Mouse (Mus musculus): Measurements from ENCODE around the gene Supt4a. TPM values are rescaled to one million over a fixed set of nuclear protein-coding genes. Genes with fewer than 3 reads are reported as not detected.

Supt4a gene
- total and polyA plus RNA-seq, 2 experiments from 2014 or later: 60.7 to 135 TPM

DNA sequence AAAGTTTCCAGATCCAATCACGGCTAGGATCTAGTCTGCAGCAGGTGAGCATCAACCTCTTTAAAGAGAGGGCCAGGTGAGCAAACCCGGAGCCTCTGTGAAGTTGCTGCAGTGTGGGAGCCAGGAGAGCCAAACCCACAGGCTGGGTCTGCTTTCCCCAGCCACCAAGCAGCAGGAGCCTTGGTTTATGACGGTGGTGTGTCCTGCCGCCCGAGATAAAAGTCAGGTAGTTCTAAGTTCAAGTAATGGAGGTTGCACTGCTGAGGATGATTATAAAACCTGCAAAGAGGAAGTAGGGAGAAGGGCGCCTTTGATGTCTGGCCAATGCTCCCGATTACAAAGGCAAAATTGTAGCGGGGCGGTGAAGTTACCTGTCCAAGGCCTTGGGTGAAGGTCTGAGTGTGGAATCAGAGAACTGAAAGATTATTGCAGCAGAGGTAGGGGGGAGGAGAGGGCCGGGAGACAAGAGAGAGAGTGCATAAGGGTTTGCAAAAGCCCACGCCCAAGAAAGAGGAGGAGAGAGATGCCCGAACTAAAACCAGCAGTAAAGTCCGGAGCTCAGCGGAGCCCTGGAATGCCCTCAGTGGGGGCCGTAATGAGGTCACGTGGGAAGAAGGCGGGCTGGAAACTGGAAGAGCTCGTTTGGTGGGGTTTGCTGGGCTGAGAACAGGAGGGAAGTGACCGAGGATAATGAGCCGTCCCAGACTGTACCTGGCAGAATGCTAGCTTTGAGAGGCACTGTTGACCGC lies 27.7 kb upstream of the Supt4a start:
- H3K27ac ChIP-seq: no peak overlapping the region
- H3K36me3 ChIP-seq (ENCODE audit: insufficient read depth, low read length): no peaks in the 10 kb centered on the region
- no peak for TF ChIP-seq CTCF (IDR thresholded peaks at IDR 0.05; ENCODE audit: low read depth)
- DNase-seq (ENCODE audit: low spot score) (peak; percentile 25), ATAC-seq (0 out of 2 replicates have a peak, but pooled peaks have one; percentile 24)
- 0 out of 2 replicates have a peak, but pooled peaks cover 5% of the 10 kb centered on the region for H3K4me1 ChIP-seq (ENCODE audit: insufficient read depth, low read length)
- H3K27me3 ChIP-seq (ENCODE audit: insufficient read depth, low read length): no peaks in the 10 kb centered on the region
- 16% methylated on average over 21 of the region's 21 CpGs for WGBS
- 0 out of 2 replicates have a peak overlapping the region, but pooled peaks have one; percentile 24 for H3K9ac ChIP-seq (replicated peaks; ENCODE audit: low read length)
- H3K4me3 ChIP-seq (ENCODE audit: low read length): peak overlapping the region; percentile 23
- H3K9me3 ChIP-seq (ENCODE audit: low read length): no peaks in the 10 kb centered on the region
- H3K4me2 ChIP-seq (ENCODE audit: low read depth, low read length): peak overlapping the region; percentile 53

DNA sequence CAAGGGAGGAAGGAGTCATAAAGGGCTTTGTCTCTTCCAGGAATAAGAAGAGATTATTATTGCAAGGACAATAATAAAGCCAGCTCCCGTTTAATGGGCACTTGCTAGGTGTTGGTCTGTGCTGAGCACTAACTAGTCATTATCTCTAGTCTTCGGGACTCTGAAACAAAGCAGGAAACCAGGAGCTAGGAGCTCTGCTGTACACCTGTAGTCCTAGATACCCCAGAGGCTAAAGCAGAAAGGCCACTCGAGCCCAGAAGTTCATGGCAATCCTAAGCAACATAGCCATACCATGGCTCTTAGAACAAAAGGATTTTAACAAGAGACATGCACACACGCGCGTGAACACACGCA lies 27.1 kb upstream of the Supt4a start:
- DNase-seq (ENCODE audit: low spot score): no peak
- H3K4me1 ChIP-seq (ENCODE audit: insufficient read depth, low read length): 0 out of 2 replicates have a peak, but pooled peaks cover 5% of the 10 kb centered on the region
- H3K36me3 ChIP-seq (ENCODE audit: insufficient read depth, low read length): no peaks in the 10 kb centered on the region
- H3K9ac ChIP-seq (replicated peaks; ENCODE audit: low read length): 0 out of 2 replicates have a peak overlapping the region, but pooled peaks have one; percentile 24
- H3K4me3 ChIP-seq (ENCODE audit: low read length): peak overlapping the region; percentile 23
- H3K4me2 ChIP-seq (ENCODE audit: low read depth, low read length): peak overlapping the region; percentile 53
- no peaks in the 10 kb centered on the region for H3K27me3 ChIP-seq (ENCODE audit: insufficient read depth, low read length)
- H3K9me3 ChIP-seq (ENCODE audit: low read length): no peaks in the 10 kb centered on the region
- H3K27ac ChIP-seq: no peak overlapping the region
- no peak for ATAC-seq
- WGBS: 55% methylated on average over 7 of the region's 7 CpGs
- no peak for TF ChIP-seq CTCF (IDR thresholded peaks at IDR 0.05; ENCODE audit: low read depth)

DNA sequence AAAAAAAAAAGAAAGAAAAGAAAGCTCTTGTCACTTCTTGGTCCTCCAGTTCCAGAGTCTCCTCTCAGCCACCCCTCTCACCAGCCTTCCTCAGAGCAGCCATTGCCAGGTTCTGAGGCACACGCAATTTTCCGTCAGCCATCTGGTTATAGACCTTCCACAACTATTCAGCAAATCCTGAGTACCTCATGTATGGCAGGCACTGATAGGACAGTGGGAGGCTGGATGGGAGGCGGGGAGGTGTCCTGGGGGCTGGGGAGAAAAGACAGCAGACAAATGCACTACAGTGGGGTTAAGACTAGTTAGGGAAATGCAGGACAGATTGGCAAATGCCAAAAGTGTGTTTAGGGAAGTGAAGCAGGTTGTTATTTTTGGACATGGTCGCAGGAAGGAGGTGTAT lies 25.2 kb upstream of the Supt4a start:
- no peaks in the 10 kb centered on the region for H3K36me3 ChIP-seq (ENCODE audit: insufficient read depth, low read length)
- no peaks in the 10 kb centered on the region for H3K9me3 ChIP-seq (ENCODE audit: low read length)
- H3K4me3 ChIP-seq (ENCODE audit: low read length): no peak overlapping the region
- H3K27me3 ChIP-seq (ENCODE audit: insufficient read depth, low read length): no peaks in the 10 kb centered on the region
- 76% methylated on average over 4 of the region's 4 CpGs for WGBS
- DNase-seq (ENCODE audit: low spot score) (no peak), ATAC-seq (no peak)
- H3K4me2 ChIP-seq (ENCODE audit: low read depth, low read length): no peak overlapping the region
- no peak overlapping the region for H3K27ac ChIP-seq
- no peak overlapping the region for H3K9ac ChIP-seq (replicated peaks; ENCODE audit: low read length)
- H3K4me1 ChIP-seq (ENCODE audit: insufficient read depth, low read length): 0 out of 2 replicates have a peak, but pooled peaks cover 5% of the 10 kb centered on the region
- TF ChIP-seq CTCF (IDR thresholded peaks at IDR 0.05; ENCODE audit: low read depth): no peak

DNA sequence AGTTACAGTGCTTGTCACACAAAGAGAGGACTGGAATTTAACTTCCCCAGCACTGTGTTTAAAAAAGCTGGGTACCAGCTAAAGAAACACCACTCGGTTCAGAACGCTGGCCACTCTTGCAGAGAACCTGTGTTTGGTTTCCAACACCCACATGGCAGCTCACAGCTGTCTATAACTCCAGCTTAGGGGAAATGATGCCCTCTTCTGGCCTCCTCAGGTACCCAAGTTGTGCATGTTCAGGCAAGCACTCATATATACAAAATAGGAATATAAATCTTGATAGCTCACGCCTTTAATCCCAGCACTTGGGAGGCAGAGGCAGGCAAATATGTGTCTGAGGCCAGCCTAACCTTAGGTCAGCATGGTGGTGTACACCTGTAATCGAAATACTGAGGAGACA lies 21.4 kb upstream of the Supt4a start:
- 79% methylated on average over 4 of the region's 4 CpGs for WGBS
- Histone ChIP-seq H3K36me3 (ENCODE audit: insufficient read depth, low read length) (no peaks in the 10 kb centered on the region), H3K9me3 (ENCODE audit: low read length) (no peaks in the 10 kb centered on the region), H3K9ac (replicated peaks; ENCODE audit: low read length) (no peak overlapping the region), H3K4me1 (ENCODE audit: insufficient read depth, low read length) (no peaks in the 10 kb centered on the region), H3K27ac (no peak overlapping the region), H3K4me2 (ENCODE audit: low read depth, low read length) (no peak overlapping the region), H3K27me3 (ENCODE audit: insufficient read depth, low read length) (no peaks in the 10 kb centered on the region), H3K4me3 (ENCODE audit: low read length) (no peak overlapping the region)
- no peak for TF ChIP-seq CTCF (IDR thresholded peaks at IDR 0.05; ENCODE audit: low read depth)
- ATAC-seq (no peak), DNase-seq (ENCODE audit: low spot score) (no peak)

DNA sequence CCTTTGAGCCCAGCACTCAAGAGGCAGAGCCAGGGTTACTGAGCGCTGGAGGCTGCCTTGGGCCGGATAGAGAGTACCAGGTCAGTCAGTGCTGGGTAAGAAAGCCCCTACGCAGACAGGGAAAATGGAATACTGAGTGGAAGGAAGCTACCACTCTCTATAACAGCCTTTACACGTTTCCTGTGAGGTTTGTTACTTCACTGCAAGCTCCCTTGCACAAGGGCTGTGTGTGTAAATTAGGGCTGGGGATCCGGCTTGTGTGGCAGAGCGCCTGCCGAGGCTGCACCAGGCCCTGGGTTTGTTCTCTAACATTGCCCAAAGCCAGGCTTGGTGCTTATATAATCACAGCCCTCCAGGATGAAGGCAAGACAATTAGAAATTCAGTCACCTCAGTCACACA lies 17.8 kb upstream of the Supt4a start:
- Histone ChIP-seq H3K36me3 (ENCODE audit: insufficient read depth, low read length) (no peaks in the 10 kb centered on the region), H3K27ac (no peak overlapping the region), H3K9ac (replicated peaks; ENCODE audit: low read length) (no peak overlapping the region), H3K4me3 (ENCODE audit: low read length) (no peak overlapping the region), H3K4me1 (ENCODE audit: insufficient read depth, low read length) (no peaks in the 10 kb centered on the region), H3K27me3 (ENCODE audit: insufficient read depth, low read length) (no peaks in the 10 kb centered on the region), H3K4me2 (ENCODE audit: low read depth, low read length) (no peak overlapping the region), H3K9me3 (ENCODE audit: low read length) (no peaks in the 10 kb centered on the region)
- no peak for ATAC-seq
- TF ChIP-seq CTCF (IDR thresholded peaks at IDR 0.05; ENCODE audit: low read depth): no peak
- WGBS: 65% methylated on average over 7 of the region's 7 CpGs
- no peak for DNase-seq (ENCODE audit: low spot score)

DNA sequence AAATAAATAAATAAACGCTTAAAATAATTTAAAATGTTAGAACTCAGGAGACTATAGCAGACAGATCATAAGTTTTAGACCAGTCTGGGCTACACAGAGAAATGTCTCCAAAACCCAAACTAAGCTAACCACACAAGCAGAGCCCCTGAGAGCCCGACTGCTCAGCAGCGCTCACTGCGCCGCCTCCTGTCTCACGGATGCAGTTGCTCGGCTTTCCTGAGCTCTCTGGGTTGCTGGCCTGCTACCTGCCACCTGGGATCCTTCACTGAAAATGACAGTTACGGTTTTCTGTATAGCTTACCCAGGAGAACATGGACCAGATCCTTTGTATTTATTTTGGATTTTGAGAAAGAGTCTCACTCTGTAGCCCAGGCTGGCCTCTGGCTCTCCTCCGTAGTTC lies 17.0 kb upstream of the Supt4a start:
- no peak for ATAC-seq
- peak; percentile 30 for TF ChIP-seq CTCF (IDR thresholded peaks at IDR 0.05; ENCODE audit: low read depth)
- H3K36me3 ChIP-seq (ENCODE audit: insufficient read depth, low read length): no peaks in the 10 kb centered on the region
- no peak overlapping the region for H3K9ac ChIP-seq (replicated peaks; ENCODE audit: low read length)
- no peaks in the 10 kb centered on the region for H3K9me3 ChIP-seq (ENCODE audit: low read length)
- H3K27me3 ChIP-seq (ENCODE audit: insufficient read depth, low read length): no peaks in the 10 kb centered on the region
- H3K27ac ChIP-seq: no peak overlapping the region
- no peak overlapping the region for H3K4me2 ChIP-seq (ENCODE audit: low read depth, low read length)
- 52% methylated on average over 9 of the region's 9 CpGs for WGBS
- no peak overlapping the region for H3K4me3 ChIP-seq (ENCODE audit: low read length)
- no peaks in the 10 kb centered on the region for H3K4me1 ChIP-seq (ENCODE audit: insufficient read depth, low read length)
- no peak for DNase-seq (ENCODE audit: low spot score)

DNA sequence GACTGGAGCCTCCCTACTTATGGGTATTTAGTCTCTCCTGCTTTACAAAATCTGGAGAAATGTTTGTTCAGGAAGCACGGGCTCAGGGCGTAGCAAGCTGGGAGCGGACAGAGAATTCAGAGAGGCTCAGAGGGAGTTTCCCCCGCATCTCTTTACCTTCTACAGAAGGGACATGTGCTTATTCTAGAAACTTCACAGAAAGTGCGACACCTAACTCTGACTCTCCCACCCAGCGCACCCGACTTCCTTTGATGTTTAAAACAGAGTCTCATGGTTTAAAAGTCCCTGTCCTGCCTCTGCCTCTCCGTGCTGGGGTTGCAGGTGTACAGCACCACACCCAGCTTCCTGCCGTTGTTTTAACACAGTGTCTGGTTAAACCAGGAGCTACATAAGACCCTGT lies 16.5 kb upstream of the Supt4a start:
- no peak overlapping the region for H3K27ac ChIP-seq
- H3K9ac ChIP-seq (replicated peaks; ENCODE audit: low read length): no peak overlapping the region
- no peak for ATAC-seq
- H3K36me3 ChIP-seq (ENCODE audit: insufficient read depth, low read length): no peaks in the 10 kb centered on the region
- no peak overlapping the region for H3K4me2 ChIP-seq (ENCODE audit: low read depth, low read length)
- 82% methylated on average over 9 of the region's 9 CpGs for WGBS
- no peaks in the 10 kb centered on the region for H3K9me3 ChIP-seq (ENCODE audit: low read length)
- no peak overlapping the region for H3K4me3 ChIP-seq (ENCODE audit: low read length)
- H3K27me3 ChIP-seq (ENCODE audit: insufficient read depth, low read length): no peaks in the 10 kb centered on the region
- TF ChIP-seq CTCF (IDR thresholded peaks at IDR 0.05; ENCODE audit: low read depth): no peak
- no peak for DNase-seq (ENCODE audit: low spot score)
- no peaks in the 10 kb centered on the region for H3K4me1 ChIP-seq (ENCODE audit: insufficient read depth, low read length)
